Mouse (Mus musculus) layer of hippocampus, postnatal 25 days (tissue): ENCODE measurements at regions not wholly inside any gene's neighbourhood (a gene's known extent, or its start where the extent isn't known, plus 50 kb on each side); places are given as distances from the start of the nearest gene placed in this dataset.
"Not testable (repeated sequence)": the region's sequence is repeated elsewhere in the genome, so short reads cannot be mapped to it uniquely, and the experiment has no call there.

Source experiments
- DNase-seq, 2 experiments: peaks; one replicate each; pipeline ENCODE4 v3.0.0; 2022; ENCODE audit warnings: mixed read lengths in 2 of 2, low spot score in 1 of 2; ENCODE audit errors: extremely low spot score in 1 of 2

- no peak for DNase-seq
These were observed 76.7 kb upstream of the Atxn1 start for GRCm38 (mm10) chr13:46041475-46041874.

- no peak for DNase-seq
These were observed 75.3 kb upstream of the Atxn1 start for GRCm38 (mm10) chr13:46040062-46040461.

GRCm38 (mm10) chr13:46038441-46039331 lies 73.9 kb upstream of the Atxn1 start:
- DNase-seq = no peak

DNA sequence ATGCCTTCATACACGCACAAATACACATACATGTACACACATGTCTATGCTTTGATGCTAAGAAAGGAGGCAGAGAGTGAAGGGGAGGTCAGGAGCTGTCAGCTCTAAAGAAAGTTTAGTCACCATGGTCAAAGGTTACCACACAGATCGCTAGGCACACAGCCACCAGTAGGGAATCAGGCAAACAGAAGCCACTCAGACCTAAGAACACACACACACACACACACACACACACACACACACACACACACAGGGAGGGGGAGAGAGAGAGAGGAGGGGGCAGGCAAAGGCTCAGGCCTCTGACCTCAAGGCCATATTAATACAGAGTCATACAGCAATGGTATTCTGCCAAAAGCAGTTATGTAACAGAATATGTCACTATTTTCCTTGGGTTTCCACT lies 67.5 kb upstream of the Atxn1 start:
- no peak for DNase-seq

DNA sequence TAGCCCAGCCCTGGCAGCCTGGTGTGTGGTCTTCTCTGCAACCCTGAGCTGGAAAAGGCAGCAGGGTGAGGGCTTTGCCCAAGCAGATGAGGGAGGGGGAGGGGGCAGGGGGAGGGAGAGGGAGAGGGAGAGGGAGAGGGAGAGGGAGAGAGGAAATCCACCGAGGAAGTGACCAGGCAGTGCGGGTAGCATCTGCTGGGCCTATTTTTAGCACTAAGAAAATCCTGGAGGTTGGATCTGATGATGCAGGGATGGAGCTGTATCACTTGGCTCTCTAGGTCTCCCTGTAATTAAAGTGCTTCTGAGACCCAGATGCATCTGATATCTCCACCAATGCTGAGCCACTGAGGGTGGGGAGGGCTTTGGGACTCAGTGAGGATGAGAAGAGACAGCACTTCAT lies 61.2 kb upstream of the Atxn1 start:
- no peak for DNase-seq

- DNase-seq = no peak
These were observed 58.8 kb upstream of the Atxn1 start for GRCm38 (mm10) chr13:46023630-46024041.

DNA sequence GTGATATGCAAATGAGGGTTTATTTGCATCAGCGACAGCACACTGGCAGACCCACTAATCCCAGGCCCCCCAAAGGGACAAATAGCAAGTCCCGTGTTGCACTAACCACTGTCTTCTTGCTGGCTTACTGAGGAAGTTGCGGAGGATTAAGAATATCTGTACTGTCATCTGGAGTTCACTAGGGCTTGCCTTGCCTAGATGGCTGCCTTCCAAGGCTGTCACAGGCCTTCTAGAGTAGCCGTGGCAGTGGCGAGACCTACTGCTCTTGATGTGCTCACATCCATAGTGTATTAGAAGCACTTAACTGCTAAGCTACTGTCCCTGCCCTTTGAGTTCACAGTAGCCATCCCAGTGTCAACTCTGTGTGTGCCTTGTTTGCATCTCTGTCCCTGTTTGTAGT lies 58.4 kb upstream of the Atxn1 start:
- no peak for DNase-seq

GRCm38 (mm10) chr13:46020945-46021835 lies 56.4 kb upstream of the Atxn1 start:
- DNase-seq = no peak

- DNase-seq = no peak
These were observed 54.8 kb upstream of the Atxn1 start for GRCm38 (mm10) chr13:46019431-46020166.

GRCm38 (mm10) chr13:46018903-46019430 lies 54.2 kb upstream of the Atxn1 start:
- no peak for DNase-seq

GRCm38 (mm10) chr13:46017742-46018141 lies 52.9 kb upstream of the Atxn1 start:
- DNase-seq = no peak

DNA sequence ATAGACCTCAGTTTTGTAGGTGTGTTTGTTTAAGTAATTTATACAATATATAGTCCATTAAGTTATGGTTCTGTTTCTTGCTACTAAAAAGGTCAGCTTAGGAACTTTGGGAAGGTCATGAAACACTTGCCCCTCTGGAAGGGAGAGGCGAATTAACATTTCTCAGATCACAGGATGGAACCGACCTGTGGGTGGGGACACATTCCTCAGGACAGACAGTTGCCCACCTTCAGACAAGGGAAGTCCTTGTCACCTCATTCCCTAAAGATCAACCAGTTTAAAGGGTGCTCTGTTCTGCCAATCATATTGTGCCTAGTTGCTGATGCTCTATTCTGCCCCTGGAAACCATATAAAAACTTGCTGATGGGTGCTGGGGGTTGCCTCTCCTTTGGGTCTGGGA lies 52.2 kb upstream of the Atxn1 start:
- not testable (repeated sequence) for DNase-seq

GRCm38 (mm10) chr13:46015231-46015630 lies 50.4 kb upstream of the Atxn1 start:
- DNase-seq = no peak

GRCm38 (mm10) chr13:46014637-46015036 lies 49.8 kb upstream of the Atxn1 start:
- no peak for DNase-seq
